Mouse (Mus musculus) urinary bladder, postnatal 0 days (tissue): ENCODE measurements around the gene Mfge8. TPM values are rescaled to one million over a fixed set of nuclear protein-coding genes. Genes with fewer than 3 reads are reported as not detected.

ENCODE experiments used
- polyA plus RNA-seq: library from polyadenylated mRNA; unstranded; fragments of >200 nt; fragmentation: Nextera tagmentation; extraction: Ambion mirVana; gene quantifications from 2 replicates; pipeline ENCODE4 v1.2.1, GENCODE M21; 2015

Gene Mfge8
- polyA plus RNA-seq = 239 and 240 TPM in 2 replicates

GRCm38 (mm10) chr7:79148711-79149266 is at the start of gene Mfge8:
Mfge8 (minus strand) TSS chr7:79149060.

GRCm38 (mm10) chr7:79130843-79131444 is 17.9 kb downstream of the Mfge8 start, which contains the start of gene Hapln3:
Hapln3 (minus strand) TSS chr7:79131018.

Other genes with a start within 250 kb of the Mfge8 start
- 19.7 and 27.3 TPM in 2 replicates for gene Isg20, start 235.6 kb downstream of the Mfge8 start, polyA plus RNA-seq
- 0.19 and 0.30 TPM in 2 replicates for gene Acan, start 95.6 kb downstream of the Mfge8 start, polyA plus RNA-seq
- 0.82 and 1.5 TPM in 2 replicates for gene Hapln3, start 18.0 kb downstream of the Mfge8 start, polyA plus RNA-seq
- gene Abhd2, start 124.1 kb upstream of the Mfge8 start, polyA plus RNA-seq = 8.6 and 11.5 TPM in 2 replicates
- not detected in 2 replicates for gene Rlbp1, start 238.0 kb upstream of the Mfge8 start, polyA plus RNA-seq
- 2.4 and 2.7 TPM in 2 replicates for gene Fanci, start 242.9 kb upstream of the Mfge8 start, polyA plus RNA-seq